Mouse (Mus musculus): ENCODE data around the gene Map4k4. TPM values are rescaled to one million over a fixed set of nuclear protein-coding genes. Genes with fewer than 3 reads are reported as not detected.

The Map4k4 gene
- total and polyA plus RNA-seq, 2 experiments from 2014 or later = 21.3 to 241 TPM

GRCm38 (mm10) chr1:39988841-39989240 lies 88.1 kb downstream of the Map4k4 start:
- peaks cover 73% of the 10 kb centered on the region for H3K36me3 ChIP-seq (ENCODE audit: insufficient read depth)
- no peak overlapping the region for H3K27ac ChIP-seq (ENCODE audit: low read depth, low read length)
- ATAC-seq (no peak), DNase-seq (no peak)
- no peak overlapping the region for H3K9ac ChIP-seq
- no peaks in the 10 kb centered on the region for H3K9me3 ChIP-seq (ENCODE audit: low read length)
- H3K27me3 ChIP-seq (ENCODE audit: insufficient read depth, low read length) = no peaks in the 10 kb centered on the region
- 87% methylated on average over 12 of the region's 12 CpGs for WGBS
- no peak for TF ChIP-seq CTCF (IDR thresholded peaks at IDR 0.05; ENCODE audit: low read depth)
- H3K4me1 ChIP-seq (ENCODE audit: insufficient read depth) = no peaks in the 10 kb centered on the region
- H3K4me2 ChIP-seq (ENCODE audit: low read depth) = no peak overlapping the region
- no peak overlapping the region for H3K4me3 ChIP-seq (ENCODE audit: low read depth, low read length)

- Histone ChIP-seq H3K4me3 (ENCODE audit: low read depth, low read length) (no peak overlapping the region), H3K9me3 (ENCODE audit: low read length) (no peaks in the 10 kb centered on the region), H3K36me3 (ENCODE audit: insufficient read depth) (peaks cover 76% of the 10 kb centered on the region), H3K4me1 (ENCODE audit: insufficient read depth) (no peaks in the 10 kb centered on the region), H3K9ac (no peak overlapping the region), H3K4me2 (ENCODE audit: low read depth) (no peak overlapping the region), H3K27me3 (ENCODE audit: insufficient read depth, low read length) (no peaks in the 10 kb centered on the region), H3K27ac (ENCODE audit: low read depth, low read length) (no peak overlapping the region)
- no peak for TF ChIP-seq CTCF (IDR thresholded peaks at IDR 0.05; ENCODE audit: low read depth)
- DNase-seq = no peak
- ATAC-seq = no peak
- 89% methylated on average over 9 of the region's 9 CpGs for WGBS
These were observed 89.3 kb downstream of the Map4k4 start for GRCm38 (mm10) chr1:39990041-39990440.

GRCm38 (mm10) chr1:39993921-39994320 lies 93.2 kb downstream of the Map4k4 start:
- DNase-seq (no peak), ATAC-seq (no peak)
- no peaks in the 10 kb centered on the region for H3K4me1 ChIP-seq (ENCODE audit: insufficient read depth)
- no peak overlapping the region for H3K4me2 ChIP-seq (ENCODE audit: low read depth)
- no peak overlapping the region for H3K27ac ChIP-seq (ENCODE audit: low read depth, low read length)
- H3K36me3 ChIP-seq (ENCODE audit: insufficient read depth) = peaks cover 74% of the 10 kb centered on the region
- no peak overlapping the region for H3K9ac ChIP-seq
- no peaks in the 10 kb centered on the region for H3K27me3 ChIP-seq (ENCODE audit: insufficient read depth, low read length)
- H3K4me3 ChIP-seq (ENCODE audit: low read depth, low read length) = no peak overlapping the region
- no peaks in the 10 kb centered on the region for H3K9me3 ChIP-seq (ENCODE audit: low read length)
- TF ChIP-seq CTCF (IDR thresholded peaks at IDR 0.05; ENCODE audit: low read depth) = no peak
- WGBS = 87% methylated on average over 7 of the region's 7 CpGs

GRCm38 (mm10) chr1:39995593-39995992 lies 94.9 kb downstream of the Map4k4 start:
- no peak overlapping the region for H3K4me3 ChIP-seq (ENCODE audit: low read depth, low read length)
- 65% methylated on average over 2 of the region's 2 CpGs for WGBS
- DNase-seq (no peak), ATAC-seq (no peak)
- no peaks in the 10 kb centered on the region for H3K9me3 ChIP-seq (ENCODE audit: low read length)
- H3K4me1 ChIP-seq (ENCODE audit: insufficient read depth) = no peaks in the 10 kb centered on the region
- H3K27ac ChIP-seq (ENCODE audit: low read depth, low read length) = no peak overlapping the region
- no peak overlapping the region for H3K9ac ChIP-seq
- H3K27me3 ChIP-seq (ENCODE audit: insufficient read depth, low read length) = no peaks in the 10 kb centered on the region
- H3K4me2 ChIP-seq (ENCODE audit: low read depth) = no peak overlapping the region
- TF ChIP-seq CTCF (IDR thresholded peaks at IDR 0.05; ENCODE audit: low read depth) = no peak
- peaks cover 71% of the 10 kb centered on the region for H3K36me3 ChIP-seq (ENCODE audit: insufficient read depth)

- Histone ChIP-seq H3K4me3 (ENCODE audit: low read depth, low read length) (no peak overlapping the region), H3K27me3 (ENCODE audit: insufficient read depth, low read length) (no peaks in the 10 kb centered on the region), H3K9ac (no peak overlapping the region), H3K27ac (ENCODE audit: low read depth, low read length) (no peak overlapping the region), H3K9me3 (ENCODE audit: low read length) (no peaks in the 10 kb centered on the region), H3K36me3 (ENCODE audit: insufficient read depth) (peaks cover 75% of the 10 kb centered on the region), H3K4me1 (ENCODE audit: insufficient read depth) (no peaks in the 10 kb centered on the region), H3K4me2 (ENCODE audit: low read depth) (no peak overlapping the region)
- WGBS = 80% methylated on average over 16 of the region's 16 CpGs
- no peak for TF ChIP-seq CTCF (IDR thresholded peaks at IDR 0.05; ENCODE audit: low read depth)
- ATAC-seq (no peak), DNase-seq (no peak)
These were observed 99.8 kb downstream of the Map4k4 start for GRCm38 (mm10) chr1:40000476-40000875.

GRCm38 (mm10) chr1:40000899-40001298 lies 100.2 kb downstream of the Map4k4 start:
- 70% methylated on average over 5 of the region's 5 CpGs for WGBS
- Histone ChIP-seq H3K36me3 (ENCODE audit: insufficient read depth) (peaks cover 76% of the 10 kb centered on the region), H3K9ac (no peak overlapping the region), H3K4me1 (ENCODE audit: insufficient read depth) (no peaks in the 10 kb centered on the region), H3K27ac (ENCODE audit: low read depth, low read length) (no peak overlapping the region), H3K4me3 (ENCODE audit: low read depth, low read length) (no peak overlapping the region), H3K4me2 (ENCODE audit: low read depth) (no peak overlapping the region), H3K9me3 (ENCODE audit: low read length) (no peaks in the 10 kb centered on the region), H3K27me3 (ENCODE audit: insufficient read depth, low read length) (no peaks in the 10 kb centered on the region)
- ATAC-seq (peak; percentile 67), DNase-seq (peak; percentile 46)
- TF ChIP-seq CTCF (IDR thresholded peaks at IDR 0.05; ENCODE audit: low read depth) = peak; percentile 54

DNA sequence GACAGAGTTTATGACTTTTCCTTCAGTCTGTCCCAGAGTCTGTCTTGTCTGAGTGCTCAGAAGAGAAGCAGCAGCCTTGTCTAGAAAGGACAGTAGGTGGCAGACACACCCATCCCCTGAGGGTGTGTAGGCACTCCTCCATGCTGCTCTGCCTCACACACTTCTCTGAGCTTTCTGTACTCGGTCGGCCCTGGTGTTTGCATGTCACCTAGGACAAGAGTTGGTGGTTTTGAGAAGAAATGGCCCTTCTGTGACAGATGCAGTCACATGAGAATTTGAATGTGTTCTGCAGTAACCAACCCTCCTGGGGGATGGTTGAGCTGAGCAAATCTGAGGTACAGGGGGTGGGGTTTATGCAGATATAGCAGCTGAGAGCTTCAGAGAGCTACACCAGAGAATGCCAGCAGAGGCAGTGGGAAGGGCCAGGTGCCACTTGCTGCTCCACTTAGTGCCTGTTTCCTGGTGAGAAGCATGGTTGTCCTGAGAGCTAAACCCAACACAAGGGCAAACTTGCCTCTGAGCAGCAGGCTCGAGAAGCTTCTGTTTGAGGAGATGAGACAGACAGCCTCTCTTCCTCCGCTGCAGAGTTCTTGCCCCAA lies 101.5 kb downstream of the Map4k4 start:
- H3K36me3 ChIP-seq (ENCODE audit: insufficient read depth) = peaks cover 76% of the 10 kb centered on the region
- no peak overlapping the region for H3K4me2 ChIP-seq (ENCODE audit: low read depth)
- no peak overlapping the region for H3K9ac ChIP-seq
- WGBS = 79% methylated on average over 4 of the region's 4 CpGs
- H3K4me1 ChIP-seq (ENCODE audit: insufficient read depth) = no peaks in the 10 kb centered on the region
- H3K9me3 ChIP-seq (ENCODE audit: low read length) = no peaks in the 10 kb centered on the region
- TF ChIP-seq CTCF (IDR thresholded peaks at IDR 0.05; ENCODE audit: low read depth) = peak; percentile 35
- ATAC-seq (no peak), DNase-seq (no peak)
- H3K4me3 ChIP-seq (ENCODE audit: low read depth, low read length) = no peak overlapping the region
- no peak overlapping the region for H3K27ac ChIP-seq (ENCODE audit: low read depth, low read length)
- H3K27me3 ChIP-seq (ENCODE audit: insufficient read depth, low read length) = no peaks in the 10 kb centered on the region

Measured in forebrain, postnatal 0 days (tissue).